Mouse (Mus musculus): ENCODE data around the gene Rinl.
A peak's percentile ranks its signal among the peaks of the same experiment; 100 is the strongest.

Gene Rinl

DNA sequence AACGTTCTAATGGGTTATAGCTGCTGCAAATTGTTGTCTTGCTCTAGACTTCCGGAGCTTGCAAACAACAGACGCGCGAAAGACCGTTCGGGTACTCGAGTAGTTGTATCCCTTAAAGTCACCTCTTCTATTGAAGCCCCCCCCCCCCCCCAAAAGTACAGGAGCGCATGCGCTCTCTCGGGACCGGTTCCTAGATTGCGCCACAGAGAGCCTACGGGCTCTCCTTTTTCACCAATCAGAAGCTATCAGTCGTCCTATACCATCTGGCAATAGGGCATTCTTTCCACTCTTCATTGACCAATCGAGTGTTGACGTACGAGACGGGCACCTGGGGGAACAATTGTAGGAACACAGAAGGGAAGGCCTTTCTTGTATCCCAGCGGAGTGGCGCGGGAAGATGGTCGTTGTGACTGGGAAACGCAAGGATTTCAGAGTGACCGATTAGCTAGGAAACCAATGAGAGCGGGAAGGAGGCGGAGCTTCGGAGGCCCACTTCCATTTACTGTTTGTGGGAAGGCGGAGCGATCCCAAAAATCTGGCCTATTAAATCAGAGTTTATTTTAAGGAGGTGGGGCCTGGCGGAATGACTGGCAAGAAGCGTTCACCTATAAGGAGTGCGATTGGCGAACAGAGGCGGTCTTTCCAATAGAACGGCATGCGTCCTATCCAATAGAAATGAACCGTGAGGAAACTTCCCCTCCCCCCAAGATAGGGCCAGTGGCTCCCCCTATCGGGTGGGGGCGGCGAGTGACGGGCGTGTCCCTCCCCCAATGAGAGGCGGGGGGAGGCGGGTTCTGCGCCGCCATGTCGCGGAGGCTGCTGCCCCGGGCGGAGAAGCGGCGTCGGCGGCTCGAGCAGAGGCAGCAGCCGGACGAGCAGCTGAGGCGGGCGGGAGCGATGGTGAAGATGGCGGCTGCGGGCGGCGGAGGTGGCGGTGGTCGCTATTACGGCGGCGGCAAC, 21.6 kb downstream of the Rinl start:
- DNase-seq, result peak; percentile 97 to 98

DNA sequence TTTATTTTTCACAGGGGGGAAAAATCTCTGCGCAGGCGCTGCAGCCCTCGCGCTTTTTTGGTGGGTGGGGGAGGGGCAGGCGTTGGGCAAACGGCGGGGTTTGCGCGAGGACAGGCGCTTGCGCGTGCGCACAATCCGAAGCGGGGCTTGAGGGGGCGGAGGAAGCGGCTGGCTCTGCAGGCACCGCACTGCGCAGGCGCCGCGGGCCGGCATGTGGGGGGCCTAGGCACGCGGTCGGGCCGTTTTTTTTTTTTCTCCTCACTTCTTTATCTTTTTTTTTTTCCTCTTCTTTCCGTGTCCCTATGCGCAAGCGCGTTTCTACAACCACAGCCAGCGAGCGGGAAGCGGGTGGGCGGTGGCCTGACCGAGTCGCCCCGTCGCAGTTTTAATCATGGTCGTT, 22.5 kb downstream of the Rinl start:
- peak; percentile 91 to 92 for DNase-seq

DNA sequence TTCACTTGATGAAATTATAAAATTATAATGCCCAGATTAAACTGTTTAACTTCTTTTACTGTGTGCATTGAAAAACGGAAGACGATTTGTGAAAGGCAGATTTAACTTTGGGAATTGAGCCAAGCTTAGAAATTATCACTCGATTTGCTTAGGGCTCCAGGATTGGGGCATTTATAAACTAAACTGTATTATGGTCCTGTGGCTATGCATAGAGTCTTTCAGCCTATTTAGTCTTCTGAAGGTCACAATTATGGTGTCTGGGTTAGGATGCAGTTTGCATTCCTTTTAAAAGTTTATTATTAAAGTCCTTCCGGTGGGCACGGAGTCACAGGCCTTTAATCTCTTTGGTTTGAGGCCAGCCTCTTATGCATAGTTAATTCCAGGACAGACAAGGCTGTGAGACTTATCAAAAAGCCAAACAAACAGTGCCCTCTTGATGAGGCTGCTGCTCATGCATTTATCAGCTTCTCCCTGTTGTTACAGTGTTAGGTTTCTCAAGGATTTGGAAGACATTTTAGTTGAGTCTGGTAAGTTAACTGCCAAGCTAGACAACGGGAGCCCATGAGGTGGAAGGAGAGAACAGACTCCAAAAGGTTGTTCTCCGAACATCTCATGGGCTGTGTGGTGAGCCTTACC, 23.0 kb downstream of the Rinl start:
- no peak for DNase-seq

DNA sequence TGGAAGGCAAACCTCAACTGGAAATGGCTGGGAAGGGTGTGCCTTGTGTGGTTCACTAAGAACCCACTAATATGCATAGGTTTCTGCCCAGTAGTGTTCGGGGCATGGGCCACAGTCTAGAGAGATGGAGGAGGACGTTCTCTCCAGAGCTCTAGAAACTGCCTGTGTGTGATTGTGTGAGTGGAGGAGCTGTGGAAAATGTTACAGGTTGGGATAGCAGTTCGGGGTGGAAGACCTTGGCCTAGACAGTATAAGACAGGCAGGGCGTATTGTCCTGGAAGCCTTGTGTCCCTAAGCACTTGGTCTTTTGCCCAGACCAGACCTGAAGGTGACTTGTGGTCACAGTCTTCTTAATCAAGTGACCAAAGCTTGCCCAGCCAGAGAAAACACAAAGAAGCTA, 23.7 kb downstream of the Rinl start:
- no peak for DNase-seq

DNA sequence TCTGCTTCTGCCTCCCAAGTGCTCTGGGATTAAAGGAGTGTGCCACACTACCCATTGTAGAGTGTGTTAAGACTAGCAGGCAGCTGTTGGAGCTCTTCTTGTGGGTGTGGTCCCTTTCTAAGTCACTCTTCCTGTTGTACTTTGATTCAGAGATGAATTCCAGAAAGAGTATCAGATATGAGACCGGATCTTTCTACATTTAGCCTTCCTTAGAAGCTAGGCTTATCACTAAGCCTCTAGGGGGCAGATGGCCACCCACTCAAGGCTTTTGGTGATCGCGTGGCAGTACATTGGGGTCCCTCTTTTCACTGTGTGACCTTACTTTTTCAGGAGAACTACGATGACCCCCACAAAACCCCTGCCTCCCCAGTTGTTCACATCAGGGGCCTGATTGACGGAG, 24.2 kb downstream of the Rinl start:
- DNase-seq, result no peak

DNA sequence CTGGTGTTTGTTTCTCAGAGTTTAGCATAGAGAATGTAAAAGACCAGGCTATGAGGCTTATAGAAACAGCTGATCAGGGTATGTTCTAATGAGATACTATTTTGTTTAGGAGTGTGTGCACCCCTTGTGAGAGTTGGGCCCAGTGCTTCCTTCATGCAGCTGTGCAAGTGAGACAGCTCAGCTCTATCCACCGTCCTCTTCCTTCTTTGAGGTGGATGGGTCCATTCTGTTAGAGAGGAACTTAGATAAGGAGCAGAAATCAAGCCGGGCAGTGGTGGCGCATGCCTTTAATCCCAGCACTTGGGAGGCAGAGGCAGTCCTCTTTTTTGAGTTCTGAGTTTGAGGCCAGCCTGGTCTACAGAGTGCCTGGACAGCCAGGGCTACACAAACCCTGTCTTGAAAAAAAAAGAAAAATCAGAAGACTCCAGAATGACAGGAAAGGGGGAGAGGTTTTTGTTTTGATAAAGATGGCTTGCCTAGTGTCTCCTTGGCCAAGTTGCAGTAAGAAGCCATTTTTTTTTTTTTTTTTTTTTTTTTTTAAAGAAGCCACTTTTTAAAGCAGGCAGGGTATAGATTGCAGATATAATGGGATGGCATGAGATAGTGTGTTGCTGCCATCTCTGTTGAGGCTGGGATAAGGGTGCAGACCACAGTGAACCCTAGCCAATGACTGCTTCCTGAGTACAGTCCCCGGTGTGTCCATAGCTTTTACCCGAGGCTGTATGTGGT, 25.7 kb downstream of the Rinl start:
- no peak for DNase-seq

DNA sequence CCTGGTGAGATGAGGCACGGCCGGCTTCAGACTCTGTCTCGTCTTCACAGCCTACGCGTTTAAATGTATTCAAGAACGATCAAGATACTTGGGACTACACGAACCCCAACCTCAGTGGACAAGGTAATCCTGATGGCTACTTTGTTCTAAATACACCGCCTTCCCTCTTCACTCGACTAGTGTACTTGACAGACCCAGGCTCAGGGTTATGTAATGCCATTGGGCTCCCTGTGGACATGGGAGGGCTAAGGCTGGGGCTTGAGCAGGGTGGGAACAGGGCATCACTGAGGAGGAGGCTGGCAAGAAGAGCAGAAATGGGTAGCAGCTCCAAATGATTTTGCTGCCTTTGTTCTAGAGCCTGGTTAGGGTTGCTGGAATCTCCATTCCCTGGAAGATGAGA, 26.5 kb downstream of the Rinl start:
- no peak for DNase-seq

DNA sequence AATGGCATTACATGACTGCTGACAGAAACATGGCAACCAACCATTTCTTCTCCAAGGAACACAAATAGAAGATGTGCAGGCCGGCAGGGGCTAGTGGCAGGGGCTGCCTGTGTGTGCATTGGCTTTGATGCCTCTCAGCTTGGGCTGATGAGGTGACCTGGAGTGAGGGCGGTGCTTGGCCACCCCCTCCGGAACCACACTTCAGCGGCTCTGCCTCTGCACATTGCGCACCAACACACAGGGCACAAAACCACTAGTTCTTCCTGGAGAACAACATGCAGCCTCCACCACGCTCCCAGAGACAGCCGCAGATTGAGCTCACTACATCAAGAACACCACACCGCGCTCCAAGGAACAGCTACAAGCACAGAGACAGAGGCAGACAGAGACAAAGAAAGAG, 27.4 kb downstream of the Rinl start:
- DNase-seq, result peak; percentile 60 to 61

DNA sequence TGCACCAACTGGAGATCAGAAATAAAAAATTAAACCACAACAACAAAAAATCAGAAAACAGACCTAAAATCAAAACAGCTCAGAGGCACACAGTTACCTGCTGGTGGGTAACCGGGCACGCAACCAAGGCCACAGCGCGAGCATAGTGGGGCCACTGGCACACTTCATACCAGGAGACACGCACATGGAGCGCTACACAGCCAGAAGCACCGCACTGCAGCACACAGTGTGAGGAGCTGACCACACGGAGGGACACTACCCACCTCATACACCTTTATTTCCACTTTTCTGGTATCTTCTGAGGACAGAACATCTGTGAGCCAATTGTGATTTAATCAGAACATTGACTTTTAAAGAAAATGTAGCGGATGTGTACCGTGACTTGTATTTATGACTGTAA, 28.2 kb downstream of the Rinl start:
- no peak for DNase-seq

DNA sequence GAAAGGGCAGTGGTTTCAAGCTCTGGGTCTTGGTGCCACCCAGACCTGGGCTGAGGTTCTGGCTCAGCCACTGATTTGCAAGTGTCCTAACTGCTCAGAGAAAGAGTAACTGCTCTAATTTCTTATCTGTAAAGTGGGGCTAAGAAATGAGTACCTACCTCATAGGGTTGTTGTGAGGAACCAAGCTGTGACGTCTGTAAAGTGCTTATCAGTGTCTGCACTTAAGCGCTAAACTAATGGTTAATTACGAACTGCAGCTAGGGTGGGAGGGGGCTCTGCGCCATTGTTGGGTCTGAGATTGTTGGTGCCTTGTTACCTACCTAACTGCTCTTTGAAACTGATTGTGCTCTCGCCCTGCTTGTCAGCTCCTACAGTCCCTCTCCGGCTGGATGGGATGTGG, 28.8 kb downstream of the Rinl start:
- no peak for DNase-seq

DNA sequence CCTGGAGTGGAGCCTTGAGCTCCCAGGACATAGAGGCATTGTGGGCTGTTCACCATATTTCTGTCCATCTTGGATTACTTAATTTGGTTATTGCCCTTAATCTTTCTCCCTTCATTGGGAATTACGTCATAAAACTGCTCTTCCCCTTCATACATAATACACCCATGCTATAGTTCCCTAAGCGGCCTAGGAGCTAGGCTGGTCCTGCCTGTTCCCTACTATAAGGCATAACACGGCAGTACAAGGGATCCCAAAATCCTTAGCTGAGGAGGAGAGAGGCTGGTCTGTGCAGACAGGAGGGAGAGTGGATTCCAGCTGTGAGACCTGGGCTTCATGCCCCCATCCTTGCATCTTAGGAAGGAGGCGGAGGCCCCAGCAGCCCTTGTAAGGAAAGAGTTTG, 29.2 kb downstream of the Rinl start:
- no peak for DNase-seq

DNA sequence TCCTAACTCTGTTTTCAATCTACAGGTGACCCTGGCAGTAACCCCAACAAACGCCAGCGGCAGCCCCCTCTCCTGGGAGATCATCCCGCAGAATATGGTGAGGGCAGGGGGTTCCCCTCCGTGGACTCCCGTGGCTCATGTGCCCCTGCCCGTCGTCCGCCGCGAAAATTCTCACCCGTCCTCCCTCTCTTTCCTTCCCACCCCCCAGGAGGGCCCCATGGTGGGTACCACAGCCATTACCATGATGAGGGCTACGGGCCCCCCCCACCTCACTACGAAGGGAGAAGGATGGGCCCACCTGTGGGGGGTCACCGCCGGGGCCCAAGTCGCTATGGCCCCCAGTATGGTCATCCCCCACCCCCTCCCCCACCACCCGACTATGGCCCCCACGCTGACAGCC, 29.7 kb downstream of the Rinl start:
- no peak for DNase-seq

DNA sequence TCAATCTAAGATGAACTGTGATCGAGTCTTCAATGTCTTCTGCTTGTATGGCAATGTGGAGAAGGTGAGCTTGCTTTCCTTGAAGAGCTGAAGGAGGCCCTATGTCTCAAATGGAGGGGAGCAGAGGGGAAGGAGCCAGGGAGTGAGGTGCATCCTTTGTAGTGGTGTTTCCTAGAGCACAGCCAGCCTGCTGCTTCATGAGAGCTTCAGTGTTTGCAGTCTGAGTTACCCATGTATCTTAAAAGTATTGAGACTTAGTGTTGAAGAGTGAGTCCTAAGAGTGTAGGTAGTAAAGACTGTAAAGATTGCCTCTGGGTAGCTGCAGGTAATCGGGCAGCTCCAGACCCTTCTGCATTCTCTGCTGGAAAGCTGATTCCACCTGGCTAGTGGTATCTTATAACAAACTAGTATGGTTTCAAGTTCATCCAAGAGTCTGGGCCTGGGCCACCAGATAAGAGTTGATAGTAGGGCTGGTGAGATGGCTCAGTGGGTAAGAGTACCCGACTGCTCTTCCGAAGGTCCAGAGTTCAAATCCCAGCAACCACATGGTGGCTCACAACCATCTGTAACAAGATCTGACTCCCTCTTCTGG, 30.2 kb downstream of the Rinl start:
- no peak for DNase-seq

DNA sequence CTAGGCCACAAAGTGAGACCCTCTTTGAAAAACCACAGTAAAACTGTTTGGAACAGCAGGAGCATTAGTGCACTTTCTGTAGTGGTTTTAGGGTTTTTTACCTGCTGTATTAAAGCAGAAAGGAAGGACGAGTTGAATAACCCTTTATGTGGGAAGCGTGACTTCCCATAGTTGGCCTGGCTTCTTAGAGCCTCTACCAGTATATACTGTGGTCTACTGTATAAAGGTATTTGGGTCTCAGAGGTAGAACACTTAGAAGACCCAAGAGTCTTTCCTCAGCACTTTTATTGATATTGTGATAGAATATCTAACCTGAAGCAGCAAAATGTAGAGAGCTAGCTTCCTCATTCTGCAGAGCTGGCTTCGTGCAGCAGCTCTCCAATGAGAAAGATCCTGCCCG, 30.8 kb downstream of the Rinl start:
- no peak for DNase-seq

DNA sequence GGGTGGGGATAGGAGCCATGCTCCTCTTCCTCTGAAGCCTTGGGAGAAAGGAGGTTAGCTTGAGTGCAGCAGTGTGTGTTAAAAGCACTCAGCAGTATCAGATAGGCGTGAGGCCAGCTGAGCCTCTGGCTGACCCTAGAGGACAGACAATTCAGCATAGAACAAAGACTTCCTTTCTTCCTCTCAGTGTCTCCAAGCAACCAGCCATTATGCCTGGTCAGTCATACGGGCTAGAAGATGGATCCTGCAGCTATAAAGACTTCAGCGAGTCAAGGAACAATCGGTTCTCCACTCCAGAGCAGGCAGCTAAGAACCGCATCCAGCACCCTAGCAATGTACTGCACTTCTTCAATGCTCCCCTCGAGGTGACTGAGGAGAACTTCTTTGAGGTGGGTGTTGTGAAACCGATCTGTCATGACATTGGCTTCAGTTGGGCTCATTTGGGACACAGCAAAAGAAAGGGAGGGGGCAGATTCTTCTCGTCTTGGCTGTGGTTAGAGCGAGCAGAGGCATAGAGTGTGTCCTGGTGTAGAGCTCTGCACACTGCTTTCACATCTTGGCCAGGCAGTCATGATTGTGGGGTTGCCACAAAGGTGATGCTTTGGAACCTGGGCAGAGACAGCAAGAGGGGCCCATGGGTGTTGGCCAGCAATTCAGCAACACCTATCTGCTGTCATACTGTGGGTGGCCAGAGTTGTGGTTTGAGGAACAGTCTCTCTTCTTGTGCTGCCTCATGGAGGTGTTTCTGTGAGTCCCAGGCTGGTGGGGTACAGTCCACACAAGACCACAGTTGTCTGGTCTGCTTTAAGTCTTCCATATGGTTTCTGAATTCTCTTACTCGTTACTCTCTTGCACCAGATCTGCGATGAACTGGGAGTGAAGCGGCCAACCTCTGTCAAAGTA, 31.8 kb downstream of the Rinl start:
- no peak for DNase-seq

DNA sequence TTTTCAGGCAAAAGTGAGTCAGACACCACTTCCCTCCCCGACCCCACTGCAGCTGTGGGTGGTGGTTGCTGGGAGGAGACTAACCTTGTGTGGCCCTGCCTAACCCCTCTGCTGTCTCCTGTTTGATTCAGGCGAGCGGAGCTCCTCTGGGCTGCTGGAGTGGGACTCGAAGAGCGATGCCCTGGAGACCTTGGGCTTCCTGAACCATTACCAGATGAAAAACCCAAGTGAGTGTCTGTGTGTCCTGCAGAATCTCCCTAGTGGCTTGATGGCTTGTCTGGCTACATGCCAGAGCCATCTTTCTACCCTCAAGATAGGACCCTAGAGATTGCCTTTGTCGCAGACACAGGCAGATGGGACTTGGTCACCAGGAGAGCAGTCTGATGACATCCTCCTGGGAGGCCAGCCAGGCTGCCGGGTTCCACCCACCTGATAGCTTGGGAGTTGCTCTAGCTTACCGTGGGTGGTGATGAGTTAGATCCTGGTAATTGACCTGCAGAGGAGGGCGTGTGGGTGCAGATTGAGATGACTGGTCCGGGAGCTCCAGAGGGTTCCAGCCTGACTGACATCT, 32.6 kb downstream of the Rinl start:
- no peak for DNase-seq

DNA sequence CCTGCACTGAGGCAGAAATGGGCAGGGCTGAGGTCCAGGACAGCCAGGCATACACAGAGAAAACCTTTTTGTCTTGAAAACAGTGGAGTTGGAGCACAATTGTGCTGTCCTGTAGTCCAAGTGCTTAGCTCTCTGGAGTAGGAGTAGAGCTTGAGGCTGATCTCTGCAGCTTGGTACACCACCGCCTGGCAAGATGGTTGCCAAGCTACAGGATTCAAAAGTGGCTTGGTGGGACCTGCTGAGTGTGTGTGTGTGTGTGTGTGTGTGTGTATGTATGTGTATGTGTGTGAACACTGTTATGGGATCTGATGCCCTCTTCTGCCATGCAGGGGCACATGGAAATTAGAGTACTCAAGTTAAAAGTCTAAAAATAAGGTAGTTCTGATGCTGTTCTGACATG, 33.8 kb downstream of the Rinl start:
- no peak for DNase-seq

DNA sequence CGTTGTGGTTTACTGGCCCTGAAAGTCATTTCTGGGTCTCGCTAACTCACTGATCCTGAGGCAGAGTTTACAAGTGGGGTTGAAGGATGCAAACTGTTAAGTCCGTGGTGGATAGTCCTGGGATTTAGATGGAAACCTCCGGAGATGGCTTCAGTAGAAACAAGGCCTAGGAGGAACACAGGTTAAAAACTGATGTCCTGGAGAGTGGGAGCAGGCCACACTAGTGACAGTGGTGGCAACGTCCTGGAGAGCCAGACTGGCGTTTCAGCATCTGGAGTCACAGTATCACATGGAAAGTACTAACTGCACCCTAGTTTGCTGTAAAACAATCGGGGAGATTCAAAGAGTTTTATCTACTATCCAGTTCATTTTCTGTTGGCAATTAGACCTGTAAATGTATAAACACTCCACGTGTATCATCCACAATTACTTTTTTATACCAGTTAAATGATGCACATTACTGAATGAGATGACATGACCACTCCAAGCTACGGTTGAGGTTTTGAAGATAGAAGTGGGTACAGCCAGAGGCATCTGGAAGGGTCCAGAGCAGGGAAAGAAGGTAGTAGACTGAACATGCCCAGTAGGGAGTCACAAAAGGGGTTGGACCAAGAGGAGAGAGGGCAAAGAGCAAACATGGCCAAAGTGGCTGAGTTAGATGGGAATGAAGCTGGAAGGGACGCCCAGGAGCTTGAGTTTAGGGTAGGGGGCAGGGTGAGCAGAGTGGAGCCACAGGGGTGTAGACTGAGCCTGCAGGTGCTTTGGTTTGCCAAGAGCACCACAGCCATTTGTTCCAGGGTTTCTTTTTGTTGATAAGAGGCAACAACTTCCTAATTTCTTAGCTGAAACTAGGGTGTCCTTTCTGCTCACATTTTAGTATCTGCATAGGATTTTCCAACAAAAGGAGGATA, 34.5 kb downstream of the Rinl start:
- no peak for DNase-seq

DNA sequence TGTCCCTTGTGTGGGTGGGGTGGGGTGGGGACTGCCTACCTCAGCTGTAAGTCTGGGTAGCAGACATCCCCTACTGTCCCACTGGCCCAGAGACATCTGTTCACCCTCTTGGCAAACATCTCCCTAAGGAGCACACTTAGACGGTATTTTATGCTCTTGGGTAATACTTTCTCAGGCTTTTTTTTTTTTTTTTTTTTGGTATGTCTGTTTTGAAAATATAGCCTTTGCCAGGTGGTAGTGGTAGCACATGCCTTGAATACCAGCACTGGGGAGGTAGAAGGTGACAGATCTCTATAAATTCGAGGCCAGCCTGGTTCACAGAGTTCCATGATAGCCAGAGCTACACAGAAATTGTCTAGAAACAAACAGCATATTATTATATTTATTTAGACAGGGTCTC, 35.2 kb downstream of the Rinl start:
- no peak for DNase-seq

DNA sequence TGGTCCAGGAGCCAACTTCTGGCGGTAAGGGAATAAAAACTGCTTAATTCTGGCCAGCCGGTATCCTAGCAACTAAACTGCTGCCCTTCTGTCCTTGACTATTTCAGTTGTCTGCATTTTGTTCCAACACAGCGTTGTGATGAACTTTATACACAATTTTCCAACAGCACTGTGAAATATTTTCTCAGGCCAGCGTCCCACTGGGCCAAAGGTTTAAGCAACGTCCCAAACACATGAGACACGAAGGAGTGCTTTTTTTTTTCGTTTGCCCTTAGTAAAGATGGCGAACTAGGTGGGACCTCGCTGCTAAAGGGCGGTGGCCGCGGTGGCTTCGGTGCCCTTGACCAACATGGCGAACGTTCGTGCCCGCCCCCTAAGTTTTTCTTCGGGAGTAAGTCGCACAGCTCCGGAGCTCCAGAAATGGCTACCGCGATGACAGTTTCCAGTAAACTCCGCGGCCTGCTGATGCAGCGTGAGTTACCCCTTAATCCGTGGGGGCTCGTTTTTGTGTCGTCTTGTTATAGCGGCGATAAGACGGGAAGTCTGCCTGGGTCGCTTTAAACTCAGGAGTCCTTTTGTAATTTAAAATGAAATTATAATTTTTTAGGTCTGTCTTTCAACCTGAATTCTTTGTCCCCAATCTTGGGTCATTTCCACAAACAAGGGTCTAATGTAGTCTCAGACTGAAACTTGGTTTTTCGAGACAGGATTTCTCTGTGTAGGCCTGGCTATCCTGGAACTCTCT, 36.3 kb downstream of the Rinl start, which contains the start of gene Ech1:
Gene Ech1 (plus strand): TSS at position 277 of the 745 bp plus-strand sequence.
- peak; percentile 78 to 87 for DNase-seq
